Mouse (Mus musculus): ENCODE data around the gene Retreg3. TPM values are rescaled to one million over a fixed set of nuclear protein-coding genes. Genes with fewer than 3 reads are reported as not detected.

The Retreg3 gene
- polyA plus RNA-seq (2012; rRNA removed) (19.3 and 20.4 TPM in 2 replicates), polyA plus RNA-seq (2014; fragmentation: Nextera tagmentation; extraction: Ambion mirVana) (5.3 and 6.7 TPM in 2 replicates)

DNA sequence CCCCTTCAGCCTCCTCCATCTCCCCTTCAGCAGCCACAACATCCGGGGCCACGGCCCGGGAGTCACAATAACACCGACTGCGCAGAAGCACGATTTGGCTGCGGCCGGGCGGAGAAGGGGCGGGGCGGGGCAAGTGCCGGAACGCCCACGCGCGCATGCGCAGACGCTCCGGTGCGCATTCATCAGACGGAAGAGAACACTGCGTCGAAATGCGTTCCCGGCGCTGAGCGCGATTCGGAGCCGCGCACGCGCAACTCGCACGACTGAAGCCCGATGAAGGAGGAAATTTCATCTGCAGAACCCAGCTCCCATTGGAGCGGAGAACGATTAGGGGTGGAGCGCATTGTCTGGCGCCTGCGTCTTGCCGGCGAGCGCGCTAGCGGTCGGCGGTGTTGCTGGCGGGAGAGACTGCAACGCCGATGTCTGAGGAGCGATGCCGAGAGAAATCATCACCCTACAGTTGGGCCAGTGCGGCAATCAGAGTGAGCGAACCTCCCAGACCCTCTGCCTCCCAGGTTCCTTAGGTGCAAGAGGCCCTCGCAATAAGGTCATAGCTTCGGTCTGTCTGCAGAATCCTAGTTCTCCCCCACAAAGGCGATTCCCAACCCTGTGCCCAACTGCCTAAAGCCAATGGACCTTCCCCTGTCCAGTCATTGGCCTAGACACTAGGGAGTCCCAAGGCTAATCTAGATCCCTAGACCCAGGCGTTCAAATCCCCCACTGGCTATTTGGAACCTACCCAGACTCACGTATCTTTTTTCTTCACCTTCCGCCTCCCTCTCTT, at the start of gene Retreg3, which contains the start of gene Tubg1:
Gene Retreg3 (minus strand): TSS at position 133 of the 784 bp plus-strand sequence.
Gene Tubg1 (plus strand): TSS at position 178 of the 784 bp plus-strand sequence.
- ATAC-seq (ENCODE audit: insufficient read depth) (peak; percentile 91), DNase-seq (ENCODE audit: low read depth in 3 of 3, low spot score in 3 of 3) (peak; percentile 97 to 98 (median 98))
- H3K27me3 ChIP-seq (ENCODE audit: control insufficient read depth, insufficient read depth, low read length) = no peaks in the 10 kb centered on the region
- peaks cover 13 to 18% of the 10 kb centered on the region in 2 experiments for H3K4me1 ChIP-seq (replicated peaks; ENCODE audit: control insufficient read depth in 2 of 2, insufficient read depth in 2 of 2, low read length in 1 of 2)
- H3K4me2 ChIP-seq (ENCODE audit: low read depth) = peak within 1 kb of the TSS; percentile 100
- H3K27ac ChIP-seq = peak within 1 kb of the TSS; percentile 81
- H3K9ac ChIP-seq (replicated peaks) = peak within 1 kb of the TSS; percentile 89
- H3K36me3 ChIP-seq (replicated peaks; ENCODE audit: control insufficient read depth, insufficient read depth, low read depth) = no peaks in the 10 kb centered on the region
- peak within 1 kb of the TSS; percentile 71 to 86 for H3K4me3 ChIP-seq (ENCODE audit: insufficient read depth in 1 of 2, low read depth in 2 of 2, low read length in 2 of 2)
- under 1% methylated on average over 60 of the region's 61 CpGs for WGBS (ENCODE audit: insufficient replicate concordance)
- TF ChIP-seq CTCF (IDR thresholded peaks at IDR 0.05; ENCODE audit: low read depth) (no peak), EP300 (IDR thresholded peaks at IDR 0.05; ENCODE audit: low read depth) (no peak)
- no peaks in the 10 kb centered on the region for H3K9me3 ChIP-seq (ENCODE audit: control insufficient read depth, low read length)

GRCm38 (mm10) chr11:101168301-101168980, 48.7 kb upstream of the Retreg3 start:
- Histone ChIP-seq H3K36me3 (replicated peaks; ENCODE audit: control insufficient read depth, insufficient read depth, low read depth) (no peaks in the 10 kb centered on the region), H3K4me2 (ENCODE audit: low read depth) (no peak overlapping the region), H3K4me1 (replicated peaks; ENCODE audit: control insufficient read depth in 2 of 2, insufficient read depth in 2 of 2, low read length in 1 of 2) (peaks cover 0 to 10% of the 10 kb centered on the region in 2 experiments; a peak in 1 of 4 replicates), H3K27me3 (ENCODE audit: control insufficient read depth, insufficient read depth, low read length) (peaks cover 100% of the 10 kb centered on the region), H3K27ac (no peak overlapping the region), H3K4me3 (ENCODE audit: insufficient read depth in 1 of 2, low read depth in 2 of 2, low read length in 2 of 2) (no peak overlapping the region), H3K9me3 (ENCODE audit: control insufficient read depth, low read length) (no peaks in the 10 kb centered on the region), H3K9ac (replicated peaks) (no peak overlapping the region)
- WGBS (ENCODE audit: insufficient replicate concordance) = 21% methylated on average over 18 of the region's 18 CpGs
- TF ChIP-seq CTCF (IDR thresholded peaks at IDR 0.05; ENCODE audit: low read depth) (no peak), EP300 (IDR thresholded peaks at IDR 0.05; ENCODE audit: low read depth) (no peak)
- ATAC-seq (ENCODE audit: insufficient read depth) (no peak), DNase-seq (ENCODE audit: low read depth in 3 of 3, low spot score in 3 of 3) (no peak)

- H3K4me1 ChIP-seq (replicated peaks; ENCODE audit: control insufficient read depth in 2 of 2, insufficient read depth in 2 of 2, low read length in 1 of 2) = peaks cover 0 to 7% of the 10 kb centered on the region in 2 experiments; a peak in 1 of 4 replicates
- H3K36me3 ChIP-seq (replicated peaks; ENCODE audit: control insufficient read depth, insufficient read depth, low read depth) = no peaks in the 10 kb centered on the region
- no peak overlapping the region for H3K4me2 ChIP-seq (ENCODE audit: low read depth)
- no peak overlapping the region for H3K27ac ChIP-seq
- TF ChIP-seq EP300 (IDR thresholded peaks at IDR 0.05; ENCODE audit: low read depth) = no peak
- no peak for TF ChIP-seq CTCF (IDR thresholded peaks at IDR 0.05; ENCODE audit: low read depth)
- 33% methylated on average over 8 of the region's 8 CpGs for WGBS (ENCODE audit: insufficient replicate concordance)
- DNase-seq (ENCODE audit: low read depth in 3 of 3, low spot score in 3 of 3) (no peak), ATAC-seq (ENCODE audit: insufficient read depth) (no peak)
- peaks cover 100% of the 10 kb centered on the region for H3K27me3 ChIP-seq (ENCODE audit: control insufficient read depth, insufficient read depth, low read length)
- no peak overlapping the region for H3K4me3 ChIP-seq (ENCODE audit: insufficient read depth in 1 of 2, low read depth in 2 of 2, low read length in 2 of 2)
- no peaks in the 10 kb centered on the region for H3K9me3 ChIP-seq (ENCODE audit: control insufficient read depth, low read length)
- H3K9ac ChIP-seq (replicated peaks) = no peak overlapping the region
These were observed 48.2 kb upstream of the Retreg3 start for GRCm38 (mm10) chr11:101167963-101168300.

GRCm38 (mm10) chr11:101167211-101167962, 47.7 kb upstream of the Retreg3 start:
- H3K4me2 ChIP-seq (ENCODE audit: low read depth) = no peak overlapping the region
- WGBS (ENCODE audit: insufficient replicate concordance) = 32% methylated on average over 19 of the region's 19 CpGs
- no peak for DNase-seq (ENCODE audit: low read depth in 3 of 3, low spot score in 3 of 3)
- no peaks in the 10 kb centered on the region for H3K36me3 ChIP-seq (replicated peaks; ENCODE audit: control insufficient read depth, insufficient read depth, low read depth)
- TF ChIP-seq CTCF (IDR thresholded peaks at IDR 0.05; ENCODE audit: low read depth) (no peak), EP300 (IDR thresholded peaks at IDR 0.05; ENCODE audit: low read depth) (no peak)
- no peaks in the 10 kb centered on the region for H3K9me3 ChIP-seq (ENCODE audit: control insufficient read depth, low read length)
- H3K27ac ChIP-seq = no peak overlapping the region
- ATAC-seq (ENCODE audit: insufficient read depth) = no peak
- H3K27me3 ChIP-seq (ENCODE audit: control insufficient read depth, insufficient read depth, low read length) = peaks cover 100% of the 10 kb centered on the region
- no peak overlapping the region for H3K9ac ChIP-seq (replicated peaks)
- peaks cover 0 to 5% of the 10 kb centered on the region in 2 experiments; a peak in 1 of 4 replicates for H3K4me1 ChIP-seq (replicated peaks; ENCODE audit: control insufficient read depth in 2 of 2, insufficient read depth in 2 of 2, low read length in 1 of 2)
- H3K4me3 ChIP-seq (ENCODE audit: insufficient read depth in 1 of 2, low read depth in 2 of 2, low read length in 2 of 2) = no peak overlapping the region

All from liver, embryonic 14.5 days (tissue).